Mouse (Mus musculus): Measurements from ENCODE around the gene Snai1.
A peak's percentile ranks its signal among the peaks of the same experiment; 100 is the strongest.

Gene Snai1

GRCm38 (mm10) chr2:167552292-167552691 is 14.3 kb downstream of the Snai1 start:
- no peak for DNase-seq

DNA sequence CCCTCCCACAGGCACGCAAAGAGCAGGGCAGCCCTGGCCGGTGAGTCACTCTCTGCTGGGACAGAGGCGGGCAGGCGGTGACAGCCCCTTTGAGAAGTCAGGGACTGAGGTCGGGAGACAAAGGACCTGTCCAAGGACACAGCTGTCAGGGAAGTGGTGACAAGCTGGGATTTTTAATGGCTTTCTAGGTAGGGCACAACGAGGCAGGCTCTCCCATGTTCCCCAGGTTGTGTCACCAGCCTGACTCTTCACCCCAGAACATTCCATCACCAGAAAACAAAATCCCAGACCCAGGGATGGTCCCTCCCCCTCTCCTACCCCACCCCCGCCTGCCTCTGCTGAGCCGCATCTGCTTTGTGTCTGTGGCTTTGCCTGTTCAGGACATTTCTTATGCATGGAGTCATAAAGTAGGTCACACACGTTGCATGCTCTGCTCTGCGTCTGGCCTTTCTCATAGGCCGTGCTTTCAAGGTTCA is 15.0 kb downstream of the Snai1 start:
- no peak for DNase-seq

- DNase-seq: no peak
Measured at GRCm38 (mm10) chr2:167555766-167556165, 17.8 kb downstream of the Snai1 start.

DNA sequence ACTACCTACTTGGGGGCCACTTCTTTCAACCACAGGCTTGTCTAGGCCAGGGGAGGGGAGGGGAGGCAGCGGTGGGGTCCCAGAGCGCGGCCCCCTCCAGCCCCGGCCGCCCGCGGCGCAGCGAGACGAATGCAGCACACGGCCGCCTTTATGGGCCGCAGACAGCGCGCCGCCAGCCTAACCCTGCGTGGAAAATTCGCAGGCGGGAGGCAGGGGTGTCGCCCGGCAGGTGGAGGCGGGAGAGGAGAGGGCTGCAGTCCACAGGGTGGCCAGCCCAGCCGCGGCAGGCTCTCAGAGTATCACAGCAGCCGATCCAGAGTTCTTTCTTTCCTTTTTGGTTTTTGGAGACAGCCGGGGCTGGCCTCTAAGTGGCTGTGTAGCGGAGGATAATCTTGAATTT is 21.4 kb downstream of the Snai1 start:
- DNase-seq: no peak

- no peak for DNase-seq
Measured at GRCm38 (mm10) chr2:167562101-167562500, 24.1 kb downstream of the Snai1 start.

DNA sequence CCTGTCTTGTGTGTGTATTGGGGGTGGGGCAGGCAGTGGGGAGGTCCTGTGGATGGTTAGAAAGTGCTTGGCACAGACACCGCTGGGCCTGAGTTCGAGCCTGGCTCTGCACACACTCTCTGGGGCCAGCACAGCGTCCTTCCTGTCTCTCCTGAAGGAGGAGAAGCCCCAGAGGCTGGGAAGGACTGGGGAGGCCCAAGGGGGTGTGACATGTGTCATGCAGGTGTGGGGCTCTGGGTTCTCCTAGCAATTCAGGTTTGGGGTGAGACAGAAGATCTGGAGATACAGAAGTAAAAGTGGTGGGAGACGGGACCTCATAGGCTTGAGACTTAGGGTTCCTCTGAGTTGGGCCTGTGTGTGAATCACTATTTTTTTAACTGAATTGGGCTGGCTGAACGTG is 25.0 kb downstream of the Snai1 start:
- DNase-seq: no peak

DNA sequence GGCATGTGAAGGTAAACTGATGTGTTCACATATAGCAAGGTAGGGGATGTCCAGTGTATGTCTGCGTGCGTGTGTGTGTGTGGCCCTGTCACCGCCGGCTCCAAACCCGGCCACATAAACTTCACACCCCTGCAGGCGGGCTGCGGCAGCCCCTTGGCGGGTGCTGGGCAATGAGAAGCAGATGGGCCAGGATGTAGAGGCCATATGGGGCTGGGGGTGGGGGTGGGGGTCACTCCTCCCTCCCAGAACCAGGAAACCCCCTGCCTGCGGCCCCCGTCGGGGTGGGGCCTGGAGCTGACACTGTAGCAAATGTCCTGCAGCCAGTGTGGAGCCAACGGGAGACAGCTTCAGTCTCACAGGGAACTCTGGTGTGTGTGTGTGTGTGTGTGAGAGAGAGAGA is 25.7 kb downstream of the Snai1 start:
- no peak for DNase-seq

- no peak for DNase-seq
Measured at GRCm38 (mm10) chr2:167564551-167565311, 26.7 kb downstream of the Snai1 start.

DNA sequence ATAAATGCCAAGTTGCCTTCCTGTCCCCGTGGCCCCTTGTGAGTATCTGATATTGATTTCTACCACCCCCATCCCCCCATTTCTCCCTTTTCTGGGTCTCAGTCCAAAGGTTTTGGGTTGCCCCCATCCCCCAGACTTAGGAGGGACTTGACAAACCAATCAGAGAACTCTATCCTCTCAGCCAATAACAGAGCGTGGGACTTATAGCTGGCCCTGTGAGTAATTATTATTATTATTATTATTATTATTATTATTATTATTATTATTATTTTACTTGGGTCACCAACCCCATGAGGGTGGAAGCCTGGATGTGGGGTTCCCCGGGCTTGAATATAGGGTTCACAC is 27.3 kb downstream of the Snai1 start:
- DNase-seq: no peak

DNA sequence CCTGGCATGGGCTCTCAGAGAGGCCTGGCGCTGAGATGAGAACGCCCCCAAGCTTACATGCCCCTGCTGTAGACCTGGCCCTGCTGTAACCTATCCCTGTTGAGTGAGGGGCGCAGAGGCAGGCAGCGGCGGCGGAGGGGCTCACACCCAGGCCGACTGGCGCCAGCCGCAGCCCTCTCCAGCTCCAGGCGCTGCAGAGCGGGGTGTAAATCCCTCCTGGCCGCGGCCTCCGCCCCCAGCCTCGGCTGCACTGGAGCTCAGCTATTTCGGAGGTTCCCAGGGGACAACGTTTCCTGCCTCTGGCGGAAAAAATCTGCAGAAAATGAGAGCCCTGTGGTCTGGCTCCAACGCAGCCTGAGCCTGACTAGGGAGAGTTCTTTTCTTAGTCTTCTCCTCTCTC is 27.7 kb downstream of the Snai1 start:
- peak; percentile 71 for DNase-seq

DNA sequence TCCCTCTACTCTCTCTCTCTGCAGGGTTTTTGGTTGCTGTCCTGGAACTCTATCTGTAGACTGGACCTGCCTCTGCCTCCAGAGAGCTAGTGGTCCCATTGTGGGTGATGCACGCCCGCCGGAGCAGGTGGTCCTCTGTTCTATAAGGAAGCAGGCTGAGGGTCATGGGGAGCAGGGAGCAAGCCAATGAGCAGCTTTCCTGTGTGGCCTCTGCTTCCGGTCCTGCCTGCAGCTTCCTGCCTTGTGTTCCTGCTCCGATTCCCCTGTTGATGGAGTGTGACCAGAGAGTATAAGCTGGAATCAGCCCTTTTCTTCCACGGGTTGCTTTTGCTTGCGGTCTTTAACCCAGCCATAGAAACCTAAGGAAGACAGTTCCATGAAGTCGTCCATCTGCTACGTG is 30.1 kb downstream of the Snai1 start:
- no peak for DNase-seq

DNA sequence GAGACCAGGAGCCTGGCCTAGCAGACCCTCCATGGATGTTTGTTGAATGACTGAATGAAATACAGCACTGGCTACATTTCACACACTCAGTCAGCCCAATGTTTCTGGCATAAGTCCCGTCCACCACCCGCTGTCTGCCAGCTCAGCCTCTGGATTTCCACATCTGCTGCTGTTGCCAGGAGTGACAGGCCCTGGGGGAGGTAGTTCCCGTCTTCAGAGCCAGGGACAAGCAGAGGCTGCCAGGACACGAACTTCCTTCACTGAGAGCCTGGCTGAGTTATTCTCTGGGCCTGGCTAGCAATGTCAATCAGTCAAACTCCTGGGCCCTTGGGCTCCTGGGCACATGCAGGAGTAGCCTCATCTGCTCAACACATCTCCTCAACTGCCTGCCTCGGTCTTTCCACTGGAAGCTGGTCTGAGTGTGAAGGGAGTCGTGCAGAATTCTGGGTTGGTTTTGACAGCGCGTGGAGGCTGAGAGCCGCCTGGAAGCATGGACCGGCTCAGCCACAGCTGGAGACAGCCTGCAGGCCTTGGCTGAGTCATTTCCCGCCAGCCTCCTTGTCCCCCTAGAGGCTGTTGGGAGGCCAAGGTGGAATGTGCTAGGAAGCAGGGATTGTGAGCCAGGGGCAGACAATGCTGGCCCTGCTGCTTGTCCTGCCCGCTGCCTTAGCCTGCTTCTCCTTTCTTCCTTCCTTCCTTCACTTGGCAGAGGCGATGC is 32.1 kb downstream of the Snai1 start:
- DNase-seq: peak; percentile 53

DNA sequence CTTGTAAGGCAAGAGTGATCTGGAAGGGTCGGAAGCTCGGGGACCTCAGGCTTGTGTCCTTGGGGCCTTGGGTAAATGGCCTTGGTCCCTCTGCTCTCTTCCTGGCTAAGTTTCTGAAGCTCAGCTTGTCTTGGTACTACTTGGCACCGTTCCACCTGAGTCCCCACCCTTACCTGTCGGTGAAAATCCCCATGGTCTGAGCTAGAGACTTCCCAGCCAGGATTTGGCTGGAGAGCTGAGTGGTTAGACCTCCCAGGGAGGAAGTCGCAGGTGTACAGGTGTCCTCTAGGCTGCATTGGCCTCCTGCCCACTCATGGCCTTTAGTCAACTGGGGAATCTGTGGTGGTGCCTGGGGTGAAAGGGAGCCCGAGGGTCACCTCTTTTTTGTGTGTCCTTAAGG is 32.8 kb downstream of the Snai1 start:
- no peak for DNase-seq

- no peak for DNase-seq
Measured at GRCm38 (mm10) chr2:167571442-167572220, 33.6 kb downstream of the Snai1 start.

DNA sequence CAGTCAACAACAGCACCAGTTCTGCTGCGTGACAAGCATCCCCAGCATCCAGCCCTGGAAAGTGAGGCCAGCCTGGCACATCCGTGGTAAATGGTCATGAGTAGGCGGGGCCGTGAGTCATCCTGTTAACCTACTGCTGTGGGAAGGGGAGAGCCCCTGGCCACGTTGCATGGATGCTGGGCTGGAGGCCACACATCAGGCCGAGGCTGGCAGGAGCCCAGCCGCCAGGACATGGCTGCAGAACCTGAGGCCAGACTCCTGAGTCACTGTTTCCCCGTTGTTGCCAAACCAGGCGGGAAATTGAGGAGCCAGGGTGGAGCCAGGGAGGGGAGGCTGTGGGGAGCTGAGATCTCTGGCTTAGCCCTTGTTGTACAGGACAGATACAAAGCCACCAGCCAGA is 36.8 kb downstream of the Snai1 start:
- DNase-seq: no peak

GRCm38 (mm10) chr2:167575581-167575980 is 37.6 kb downstream of the Snai1 start:
- DNase-seq: no peak

DNA sequence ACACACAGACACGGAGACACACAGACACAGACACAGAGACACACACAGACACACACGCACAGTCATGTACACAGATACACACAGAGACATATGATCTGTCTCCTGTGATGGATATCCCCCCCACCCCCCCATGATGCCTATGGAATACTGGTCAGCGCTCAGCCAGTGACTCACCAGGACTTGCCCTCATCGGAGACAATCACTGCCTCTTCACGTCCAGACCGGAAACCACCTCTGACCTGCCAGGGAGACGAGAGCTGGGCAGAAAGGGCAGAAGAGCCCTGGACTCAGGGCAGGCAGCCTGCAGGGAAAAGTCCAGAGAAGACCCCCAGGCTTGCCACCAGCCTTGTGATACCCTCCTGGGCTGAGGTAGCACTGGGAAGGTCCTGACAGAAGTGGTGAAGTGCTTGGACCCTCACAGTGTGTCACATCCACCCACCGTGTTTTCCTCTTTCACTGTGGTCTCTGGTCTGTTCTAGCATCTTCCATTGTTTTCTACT is 38.2 kb downstream of the Snai1 start:
- DNase-seq: no peak

- no peak for DNase-seq
Measured at GRCm38 (mm10) chr2:167577186-167577785, 39.3 kb downstream of the Snai1 start.

- no peak for DNase-seq
Measured at GRCm38 (mm10) chr2:167578521-167578920, 40.5 kb downstream of the Snai1 start.

DNA sequence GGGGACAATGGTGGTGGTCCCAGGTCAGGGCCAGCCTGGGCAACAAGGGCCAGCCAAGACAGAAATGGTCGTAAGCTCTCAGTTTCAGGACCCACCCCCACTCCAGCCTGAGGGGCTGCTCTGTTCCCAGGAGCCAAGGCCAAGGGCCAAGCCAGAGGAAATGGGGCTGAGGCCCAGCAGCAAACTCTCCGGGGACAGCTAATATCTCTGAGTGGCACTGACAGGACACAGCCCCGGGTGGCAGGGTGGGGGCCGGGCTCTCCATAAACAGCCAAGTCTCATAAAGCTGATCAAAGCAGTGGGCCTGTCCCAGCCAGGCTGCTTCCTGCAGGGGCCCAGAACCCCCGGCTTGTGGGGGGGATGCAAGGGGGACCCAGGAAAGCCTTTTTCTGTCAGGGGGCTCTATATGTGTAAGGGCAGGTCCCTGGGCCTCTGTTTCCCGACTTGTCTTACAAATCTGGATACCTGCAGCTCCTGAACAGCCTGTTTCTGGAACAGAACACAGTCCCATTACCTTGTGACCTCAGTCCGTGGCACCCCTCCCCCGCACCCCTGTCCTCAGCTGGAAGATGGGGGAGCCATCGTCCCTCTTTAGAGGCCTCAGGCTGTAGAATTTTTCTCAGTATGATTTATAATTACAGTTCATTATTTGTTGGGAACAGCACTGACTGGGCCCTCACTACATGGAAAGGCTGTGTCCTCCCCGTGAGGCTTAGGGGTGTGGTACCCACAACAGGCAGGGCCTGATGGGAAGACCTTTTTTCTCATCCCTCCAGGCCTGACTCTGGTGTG is 45.4 kb downstream of the Snai1 start:
- no peak for DNase-seq

- no peak for DNase-seq
Measured at GRCm38 (mm10) chr2:167585273-167585672, 47.3 kb downstream of the Snai1 start.

DNA sequence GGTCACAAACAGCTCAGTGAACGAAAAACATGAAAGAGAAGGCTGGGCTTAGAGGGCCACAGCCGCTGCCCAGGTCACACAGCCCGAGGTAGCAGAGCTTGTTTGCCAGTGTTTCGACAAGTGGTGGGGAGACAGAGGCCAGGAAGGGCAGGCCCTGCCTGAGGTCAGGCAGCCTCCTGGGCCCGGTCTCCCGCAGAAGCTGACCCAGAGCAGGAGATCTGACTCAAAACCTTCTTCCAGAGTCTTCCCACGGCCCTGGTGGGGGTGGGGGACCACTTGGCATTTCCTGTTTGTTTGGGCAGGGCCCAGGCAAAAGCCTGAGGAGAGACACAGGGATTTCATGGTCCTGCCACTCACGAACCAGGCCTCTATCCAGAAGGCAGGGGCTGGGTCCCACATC is 48.0 kb downstream of the Snai1 start:
- peak; percentile 51 for DNase-seq
